Mouse (Mus musculus) spleen, postnatal 14 days (tissue): ENCODE measurements around the gene Ftsj1.

Experiments
- DNase-seq, 2 experiments: peaks; one replicate each; pipeline ENCODE4 v3.0.0; 2021 to 2022; ENCODE audit warnings: low spot score in 2 of 2

Gene Ftsj1

DNA sequence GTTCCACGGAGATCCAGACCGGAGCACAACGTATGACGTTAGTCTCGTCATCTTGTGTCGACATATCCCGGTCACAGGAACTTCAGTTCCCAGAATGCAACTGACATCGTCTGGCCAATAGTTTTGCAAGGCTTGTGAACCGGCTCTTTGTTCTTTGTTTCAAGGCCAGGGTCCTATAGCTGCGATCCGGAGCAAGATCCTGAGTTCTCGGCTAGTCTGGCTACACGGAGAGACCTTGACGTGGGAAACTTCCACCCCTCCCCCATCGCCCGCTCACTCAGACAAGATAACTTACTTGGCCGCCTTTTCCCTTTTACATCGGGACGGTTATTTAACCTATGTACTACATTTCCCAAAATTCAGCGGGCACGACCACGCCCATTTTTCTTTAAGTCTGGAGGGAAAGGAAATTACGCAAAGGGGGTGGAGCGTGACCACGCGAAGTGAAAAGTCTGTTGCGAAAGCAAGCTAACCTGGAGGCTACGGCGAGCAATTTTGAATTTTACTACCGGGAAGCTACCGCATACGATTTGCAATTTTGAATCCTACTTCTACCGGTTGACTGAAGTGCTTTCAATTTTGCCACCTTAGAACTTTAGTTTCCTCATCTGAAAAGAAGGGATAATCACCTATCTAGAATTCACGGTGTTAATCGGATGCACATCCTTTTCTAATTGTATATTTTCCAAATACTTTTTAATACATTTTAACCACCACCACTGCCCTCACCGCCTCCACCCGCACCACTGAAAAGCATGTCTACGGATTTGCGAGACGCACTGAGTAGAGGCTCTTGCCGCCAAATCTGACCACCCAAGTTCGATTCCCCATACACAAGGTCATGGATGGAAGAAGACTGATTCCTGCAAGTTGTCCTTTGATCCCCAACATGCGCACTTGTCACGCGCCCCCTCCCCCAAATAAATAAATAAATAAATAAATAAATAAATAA lies at the start of gene Ftsj1:
Gene Ftsj1, minus strand, starts transcription at position 73 of the 952 bp plus-strand sequence.
- peak; percentile 64 to 68 for DNase-seq

DNA sequence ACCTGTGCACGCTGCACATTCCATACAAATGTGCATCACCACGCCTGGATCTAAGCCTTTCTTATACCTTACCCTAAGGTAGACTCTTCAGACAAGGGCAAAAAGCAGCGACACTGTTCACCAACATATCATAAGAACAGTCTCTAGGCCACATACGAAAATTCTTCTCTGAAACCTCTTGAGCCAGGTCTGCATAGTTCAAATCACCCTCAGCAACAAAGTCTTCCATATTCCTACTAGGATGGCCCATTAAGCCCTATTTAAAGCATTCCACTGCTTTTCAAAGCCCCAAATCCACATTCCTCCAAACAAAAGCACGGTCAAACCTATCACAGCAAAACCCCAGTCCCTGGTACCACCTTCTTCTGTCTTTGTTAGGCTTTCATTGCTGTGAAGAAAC lies 36.4 kb upstream of the Ftsj1 start:
- no peak for DNase-seq

DNA sequence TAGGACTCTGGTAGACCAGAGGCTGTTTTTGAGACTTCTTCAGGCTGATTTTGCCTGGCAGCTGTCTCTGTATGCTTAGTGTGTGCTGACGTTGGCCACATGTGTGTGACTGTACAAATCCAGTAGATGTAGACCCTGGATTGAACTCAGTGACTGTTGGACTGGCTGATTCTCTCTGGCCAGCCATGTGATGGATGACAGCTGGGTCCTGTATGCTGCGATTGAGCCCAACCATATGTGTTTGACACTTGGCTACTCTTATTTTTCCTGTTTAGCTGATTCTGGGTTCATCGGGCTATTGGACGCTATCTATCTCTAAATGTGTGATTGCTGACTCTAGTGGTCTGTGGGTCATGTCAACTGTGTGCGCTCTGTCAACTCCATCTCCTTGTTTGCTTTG lies 21.9 kb upstream of the Ftsj1 start:
- DNase-seq, result no peak

DNA sequence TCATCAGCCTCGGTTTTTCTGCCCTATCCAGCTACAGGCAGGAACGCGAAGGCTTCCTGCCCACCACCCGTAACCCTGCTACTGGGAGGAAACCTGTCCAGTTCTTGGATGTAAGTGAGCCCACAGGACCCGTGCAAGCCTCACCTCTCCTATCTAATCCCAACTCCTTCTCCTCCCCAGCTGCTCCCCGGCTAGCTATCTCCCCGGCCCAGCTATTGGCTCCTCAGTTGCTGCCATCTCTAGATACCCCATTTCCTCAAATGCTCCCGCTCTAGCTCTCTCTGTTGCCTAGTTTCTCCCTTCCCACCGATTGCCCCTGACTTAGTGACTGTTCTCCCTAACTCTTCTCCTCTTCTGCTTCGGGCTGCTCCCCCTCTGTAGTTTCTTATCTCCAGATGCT lies 19.8 kb upstream of the Ftsj1 start:
- DNase-seq, result peak; percentile 18 to 22

DNA sequence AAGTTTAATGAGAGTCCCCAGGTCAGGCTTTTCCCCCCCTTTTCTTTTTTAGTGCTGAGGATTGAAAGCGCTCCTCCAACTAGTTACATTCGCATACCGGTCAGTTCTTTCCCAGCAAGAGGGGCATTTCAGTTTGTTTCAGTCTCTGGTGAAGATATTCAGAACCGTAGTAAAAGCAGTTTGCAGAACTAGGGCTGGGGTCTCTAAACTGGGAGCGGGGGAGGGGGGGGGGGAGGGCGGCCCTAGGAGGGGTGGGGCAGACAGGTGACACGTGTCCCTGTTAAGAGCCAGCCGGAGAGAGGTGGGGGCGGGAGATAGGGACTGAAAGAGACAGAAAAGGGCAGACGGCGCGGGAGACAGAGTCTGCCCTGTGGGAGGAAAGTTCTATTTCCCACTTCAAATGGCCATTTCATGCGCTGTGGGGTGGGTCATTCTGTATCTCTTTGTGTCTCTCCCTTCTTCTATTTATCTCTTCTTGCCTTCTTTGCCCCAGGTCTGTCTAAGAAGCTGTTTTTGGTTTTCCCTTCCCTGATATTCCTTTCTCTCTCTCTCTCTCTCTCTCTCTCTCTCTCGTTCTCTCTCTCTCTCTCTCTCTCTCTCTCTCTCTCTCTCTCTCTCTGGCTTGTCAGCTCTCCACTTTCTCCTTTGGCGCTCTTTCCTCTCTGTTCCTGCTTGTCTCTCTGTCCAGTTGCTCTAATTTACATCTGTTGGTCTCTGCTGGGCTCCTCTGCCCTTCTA lies 19.0 kb upstream of the Ftsj1 start, which contains the start of gene Slc38a5:
Gene Slc38a5, plus strand, starts transcription at position 51 of the 738 bp plus-strand sequence.
- no peak for DNase-seq

DNA sequence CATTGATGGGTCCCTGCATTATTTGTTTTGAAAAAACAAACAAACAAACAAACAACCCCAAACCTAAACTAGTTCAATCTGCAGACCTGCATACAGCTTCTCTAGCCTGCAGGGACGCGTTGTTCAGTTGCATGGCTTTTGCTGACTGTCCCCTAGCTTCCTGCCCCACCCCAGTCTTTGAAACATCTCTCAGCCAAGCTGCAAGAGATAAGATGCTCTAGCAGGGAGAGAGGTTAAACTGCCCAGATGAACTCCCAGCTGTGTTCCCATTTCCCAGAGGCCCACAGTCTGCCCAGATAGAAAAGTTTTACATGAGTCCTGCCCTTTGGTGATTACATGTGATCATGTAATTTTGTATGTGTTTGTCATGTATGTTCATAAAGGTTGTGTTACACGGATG lies 12.0 kb upstream of the Ftsj1 start:
- DNase-seq, result no peak

DNA sequence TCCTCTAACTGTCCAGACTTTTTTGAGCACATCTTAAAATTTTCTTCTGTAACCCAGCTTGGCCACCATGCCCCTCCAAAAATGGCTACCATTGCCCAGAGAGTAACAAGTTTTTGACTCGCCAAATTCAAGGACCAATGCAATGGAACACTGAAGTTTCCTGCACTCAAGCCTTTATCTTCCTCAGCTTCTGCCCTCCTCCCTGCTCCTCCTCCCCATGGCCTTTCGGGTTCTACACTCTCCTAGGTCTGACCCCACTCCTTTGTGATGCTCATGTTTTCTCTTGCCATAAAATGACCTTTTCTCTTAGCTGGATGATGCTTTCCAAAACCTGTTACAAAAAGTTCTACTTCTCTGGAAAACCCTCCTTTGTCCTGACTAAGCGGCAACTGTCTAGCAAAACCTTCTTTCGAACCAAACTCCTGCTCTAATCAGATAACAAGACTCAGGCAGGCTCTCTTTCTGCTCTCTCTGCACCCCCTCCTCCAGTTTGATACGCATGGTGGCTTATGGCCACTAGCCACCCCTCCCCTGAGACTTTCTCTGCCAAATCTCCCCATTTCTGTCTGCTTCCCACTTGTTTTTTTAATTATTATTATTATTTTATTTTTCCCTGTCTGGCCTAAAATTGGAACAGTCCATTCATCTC lies 11.1 kb upstream of the Ftsj1 start:
- no peak for DNase-seq

DNA sequence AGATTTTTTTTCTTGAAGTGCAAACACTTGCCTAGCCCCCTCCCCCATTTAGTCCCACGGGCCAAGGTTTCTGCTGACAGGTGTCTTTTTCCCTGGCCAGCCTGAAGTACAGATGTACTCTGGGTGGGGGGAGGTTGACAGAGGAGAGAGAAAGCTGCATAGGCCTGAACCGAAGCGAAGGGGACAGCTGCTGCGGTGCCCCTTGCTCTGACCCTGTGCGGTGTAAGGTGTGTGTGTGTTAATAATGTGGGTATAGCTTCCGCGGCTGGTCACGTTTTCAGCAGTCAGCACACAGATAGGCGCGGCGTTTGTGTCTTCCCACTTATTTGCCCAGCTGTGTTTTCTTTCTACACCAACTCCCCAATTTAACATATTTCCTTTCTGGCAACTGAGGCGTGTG lies 7.3 kb upstream of the Ftsj1 start:
- no peak for DNase-seq

DNA sequence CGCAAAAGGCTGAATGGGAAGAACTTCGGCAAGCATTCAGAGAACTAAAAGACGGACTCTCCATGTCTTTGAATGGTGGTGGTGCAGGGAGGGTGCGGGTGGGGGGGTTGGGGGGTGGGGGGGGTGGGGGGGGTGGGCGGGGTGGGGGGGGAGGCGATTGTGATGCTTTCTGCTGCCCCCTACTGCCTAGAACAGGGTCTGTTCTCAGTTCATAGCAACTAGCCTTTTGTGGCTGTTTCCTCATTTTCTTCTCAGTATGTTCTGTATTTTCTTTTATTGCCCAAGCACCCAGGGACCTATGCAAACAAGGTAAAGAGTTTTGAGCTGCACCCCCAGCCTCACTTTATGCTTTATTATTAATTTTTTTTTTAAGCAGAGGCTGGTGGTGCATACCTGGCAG lies 3.6 kb upstream of the Ftsj1 start:
- no peak for DNase-seq

DNA sequence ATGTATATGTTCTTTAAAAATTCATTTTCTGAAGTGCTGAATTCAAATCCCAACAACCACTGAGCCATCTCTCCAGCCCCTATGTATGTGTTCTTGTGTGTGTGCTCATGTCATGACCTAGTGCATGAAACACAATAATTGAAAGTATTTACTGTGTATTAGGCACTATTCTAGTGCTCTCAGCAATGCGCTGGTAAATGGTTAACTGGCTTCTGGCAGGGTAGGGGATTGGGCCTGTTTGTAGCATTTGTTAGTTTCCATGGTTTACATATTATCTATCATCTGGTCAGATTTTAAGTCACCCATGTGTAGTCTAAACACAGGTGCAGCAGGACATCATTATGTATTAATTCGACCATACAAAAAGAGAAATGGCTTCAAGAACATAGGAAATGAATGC lies 1.5 kb upstream of the Ftsj1 start:
- DNase-seq, result no peak

DNA sequence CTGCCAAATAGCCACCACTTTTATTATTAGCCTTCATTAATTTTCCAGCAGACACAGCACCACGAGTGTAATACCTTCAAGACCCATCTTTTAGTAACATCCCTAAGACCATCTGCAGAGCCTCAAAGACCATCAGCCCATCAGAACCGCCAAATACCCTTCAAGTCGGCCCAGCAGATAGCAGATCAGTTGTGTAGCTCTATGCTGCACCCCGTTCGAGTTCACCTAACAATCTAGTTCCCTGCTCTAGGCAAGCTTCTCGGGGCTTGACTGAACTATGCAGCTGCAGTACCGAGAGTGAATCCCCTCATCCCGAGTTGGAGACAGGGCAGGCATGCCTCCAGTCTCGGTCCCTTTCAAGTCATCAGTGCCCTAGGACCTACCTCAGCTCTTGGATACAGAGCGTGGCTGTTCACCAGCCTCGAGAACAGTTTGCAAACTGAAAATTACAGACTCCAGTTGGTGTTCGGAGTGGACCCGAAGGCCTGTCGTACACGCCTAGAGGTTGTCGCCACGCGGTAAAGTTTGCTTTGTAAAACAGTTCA lies 345 bp downstream of the Ftsj1 start:
- DNase-seq, result no peak

DNA sequence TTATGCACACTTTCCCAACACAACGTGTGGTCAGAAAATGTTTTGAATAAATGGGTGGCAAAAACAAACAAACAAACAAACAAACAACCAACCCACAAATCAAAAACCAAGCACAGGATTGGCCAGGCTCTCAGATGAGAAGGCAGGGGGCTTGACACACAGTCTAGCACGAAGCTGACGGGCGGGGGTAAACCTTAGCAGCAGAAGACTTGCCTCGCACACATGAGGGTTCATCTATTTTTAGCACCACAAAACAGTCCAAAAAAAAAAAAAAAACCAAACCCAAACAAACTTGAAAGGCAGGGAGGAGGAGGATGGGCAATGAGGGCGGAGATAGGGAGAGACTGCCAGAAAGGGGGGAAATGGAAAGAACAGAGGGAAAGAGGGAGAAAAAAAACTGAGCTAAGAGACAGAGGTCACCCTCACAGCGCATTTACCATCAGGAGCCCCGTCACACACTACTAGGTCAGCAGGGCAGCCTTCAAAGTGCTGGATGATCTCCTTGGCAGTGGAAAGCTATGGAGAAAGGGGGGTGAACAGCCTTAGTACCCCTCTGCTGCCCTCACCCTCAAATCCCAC lies 3.6 kb downstream of the Ftsj1 start:
- DNase-seq, result no peak

DNA sequence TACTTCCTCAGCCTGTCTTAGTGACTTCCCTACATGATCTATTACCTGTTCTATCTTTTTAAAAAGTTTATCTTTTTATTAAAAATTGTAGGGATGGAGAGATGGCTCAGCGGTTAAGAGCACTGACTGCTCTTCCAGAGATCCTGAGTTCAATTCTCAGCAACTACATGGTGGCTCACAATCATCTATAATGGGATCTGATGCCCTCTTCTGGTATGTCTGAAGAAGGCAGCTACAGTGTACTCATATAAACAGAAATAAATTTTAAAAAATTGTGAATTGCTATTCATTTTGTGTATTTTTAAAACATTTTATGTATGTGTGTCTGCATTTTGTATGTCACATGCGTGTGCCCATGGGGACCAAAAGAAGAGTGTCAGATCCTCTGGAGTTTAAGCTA lies 4.5 kb downstream of the Ftsj1 start:
- no peak for DNase-seq

DNA sequence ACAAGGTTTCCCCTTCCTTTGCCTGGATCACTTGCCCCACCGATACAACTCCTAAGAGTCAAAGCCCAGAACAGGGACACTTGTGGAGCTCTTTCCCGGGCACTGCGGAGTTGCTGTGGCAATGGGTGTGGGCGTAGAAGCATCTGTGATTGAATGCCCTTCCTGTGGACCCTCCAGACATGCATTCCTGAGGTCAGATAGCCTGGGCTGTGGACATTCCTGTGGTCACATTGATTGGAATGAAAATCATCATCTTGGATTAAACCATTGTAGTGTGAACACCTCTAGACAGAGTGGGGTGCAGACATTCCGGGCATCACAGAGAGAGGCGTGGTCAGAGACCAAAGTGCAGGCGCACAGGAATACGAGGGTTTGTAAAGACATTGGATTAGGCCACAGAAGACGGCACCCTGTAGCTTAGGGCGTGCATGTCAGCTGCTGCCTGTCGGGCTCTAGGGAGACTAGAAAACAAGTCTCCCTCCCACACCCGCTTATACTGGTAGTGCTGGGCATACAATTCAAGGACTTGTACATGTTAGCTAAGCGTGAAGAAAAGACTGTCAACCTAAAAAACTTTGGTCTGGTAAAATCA lies 13.3 kb downstream of the Ftsj1 start:
- DNase-seq, result no peak

DNA sequence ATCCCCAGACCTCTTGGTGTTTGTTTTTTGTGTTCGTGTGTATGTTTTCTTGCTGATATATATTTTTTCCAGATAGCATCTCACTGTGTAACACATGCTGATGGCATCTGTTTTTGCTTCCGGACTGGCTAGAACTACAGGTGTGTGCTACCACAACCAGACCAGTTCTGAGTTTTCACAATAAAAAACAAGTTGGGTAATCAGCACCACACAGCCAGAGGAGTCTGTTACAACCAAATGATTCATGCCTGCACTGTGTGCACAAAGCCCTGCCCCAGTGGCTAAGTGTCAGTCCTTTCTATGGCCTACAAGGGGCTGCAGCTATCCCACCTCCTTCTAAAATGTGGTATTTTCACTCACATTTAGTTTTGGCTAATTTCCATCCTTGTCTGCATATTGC lies 15.5 kb downstream of the Ftsj1 start:
- no peak for DNase-seq

DNA sequence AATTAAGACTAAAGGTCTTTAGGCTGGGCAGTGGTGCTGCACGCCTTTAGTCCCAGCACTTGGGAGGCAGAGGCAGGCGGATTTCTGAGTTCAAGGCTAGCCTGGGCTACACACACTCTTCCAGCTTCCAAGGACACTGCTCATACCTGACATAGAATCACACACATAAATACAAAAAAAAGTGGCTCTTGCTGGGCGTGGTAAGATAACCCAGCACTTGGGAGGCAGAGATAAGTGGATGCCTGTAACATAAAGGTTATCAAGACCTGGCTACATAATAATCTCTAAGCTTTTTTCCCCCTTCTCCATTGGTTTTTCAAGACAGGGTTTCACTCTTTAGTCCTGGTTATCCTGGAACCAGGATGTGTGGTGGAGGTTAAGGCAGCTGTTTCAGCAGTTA lies 18.6 kb downstream of the Ftsj1 start:
- no peak for DNase-seq

DNA sequence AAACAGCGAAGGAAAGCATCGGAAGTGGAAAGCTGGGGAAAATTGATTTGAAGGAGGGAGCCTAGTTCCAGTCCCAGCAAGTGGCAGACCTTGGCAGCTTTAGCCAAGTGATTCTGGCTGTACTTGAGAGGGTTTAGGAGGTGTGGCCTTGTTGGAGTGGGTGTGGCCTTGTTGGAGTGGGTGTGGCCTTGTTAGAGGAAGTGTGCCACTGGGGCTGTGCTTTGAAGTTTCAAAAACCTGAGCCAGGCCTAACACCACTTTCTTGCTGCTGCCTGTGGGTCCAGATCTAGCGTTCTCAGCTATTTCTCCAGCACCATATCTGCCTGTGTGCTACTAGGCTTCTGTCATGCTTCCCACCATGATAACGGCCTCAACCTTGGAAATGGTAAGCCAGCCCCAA lies 21.9 kb downstream of the Ftsj1 start:
- no peak for DNase-seq

DNA sequence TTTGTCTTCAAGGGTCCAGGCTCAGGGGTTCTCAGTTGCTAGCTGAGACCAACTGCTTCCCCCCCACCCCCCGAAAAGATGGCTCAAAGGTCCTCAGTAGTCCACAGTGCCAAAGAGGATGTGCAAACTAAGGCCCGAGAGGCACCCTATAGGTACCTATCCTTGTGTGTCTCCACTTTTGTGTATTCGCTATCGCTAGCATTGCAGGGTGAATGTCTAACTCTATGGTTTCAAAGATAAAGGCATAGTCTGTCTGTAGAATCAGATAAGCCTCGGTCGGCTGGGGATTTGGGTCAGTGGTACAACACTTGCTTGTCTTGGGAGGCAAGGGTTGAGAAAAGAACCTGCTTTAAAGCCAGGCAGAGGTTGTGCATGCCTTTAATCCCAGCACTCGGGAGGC lies 28.7 kb downstream of the Ftsj1 start:
- DNase-seq, result no peak

DNA sequence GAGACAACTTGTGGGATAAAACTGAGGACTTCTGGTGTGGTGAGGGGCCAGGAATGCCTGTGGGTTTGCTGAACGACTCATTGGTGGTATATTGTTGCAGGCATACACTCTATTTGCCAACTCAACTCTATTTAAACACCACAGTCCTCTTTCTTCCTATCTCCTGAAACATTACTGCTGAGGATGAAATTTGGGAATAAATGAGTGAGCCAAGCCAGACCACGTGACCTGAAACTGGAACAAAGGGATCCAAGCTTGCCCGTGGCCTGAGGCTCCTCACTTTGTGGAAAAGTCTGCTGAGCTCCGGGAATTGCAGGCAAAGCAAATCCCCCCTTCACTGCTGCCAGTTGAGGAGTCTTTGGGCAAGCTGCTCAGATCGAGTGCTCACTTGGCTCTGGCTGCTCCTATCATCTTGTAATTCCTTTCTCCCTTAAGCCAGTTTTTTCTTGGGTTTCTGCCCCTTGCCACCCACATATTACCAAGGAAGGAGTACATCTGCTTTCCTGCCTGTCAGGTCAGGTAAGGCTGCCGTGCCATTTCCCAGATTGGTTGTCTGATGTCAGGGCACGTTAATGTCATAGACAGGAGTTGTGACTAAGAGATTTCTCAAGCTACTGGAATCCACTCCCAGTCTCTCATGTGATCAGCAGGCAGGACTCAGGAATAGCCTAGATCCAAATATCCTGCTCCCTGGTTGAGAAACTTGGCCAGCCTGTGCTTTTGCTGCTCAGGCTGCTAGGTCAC lies 29.4 kb downstream of the Ftsj1 start:
- no peak for DNase-seq

DNA sequence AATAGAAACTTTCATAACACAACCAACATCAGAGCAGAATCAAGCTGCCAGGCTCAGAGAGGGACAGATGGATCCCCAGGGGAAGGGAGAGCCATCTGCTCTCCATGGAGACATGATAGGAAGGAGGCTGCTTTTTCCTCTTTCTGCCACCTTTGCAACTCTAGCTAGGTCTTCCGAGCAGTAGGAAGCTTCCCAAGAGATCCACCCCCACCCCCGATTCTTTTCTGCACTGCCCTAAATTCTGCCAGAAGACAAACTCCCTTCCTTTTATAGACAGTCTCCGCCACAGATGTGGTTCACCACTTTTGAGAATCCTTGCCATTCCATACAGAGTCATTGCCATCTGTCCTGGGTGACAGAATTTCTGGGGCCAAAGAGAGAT lies 29.9 kb downstream of the Ftsj1 start:
- DNase-seq, result no peak

DNA sequence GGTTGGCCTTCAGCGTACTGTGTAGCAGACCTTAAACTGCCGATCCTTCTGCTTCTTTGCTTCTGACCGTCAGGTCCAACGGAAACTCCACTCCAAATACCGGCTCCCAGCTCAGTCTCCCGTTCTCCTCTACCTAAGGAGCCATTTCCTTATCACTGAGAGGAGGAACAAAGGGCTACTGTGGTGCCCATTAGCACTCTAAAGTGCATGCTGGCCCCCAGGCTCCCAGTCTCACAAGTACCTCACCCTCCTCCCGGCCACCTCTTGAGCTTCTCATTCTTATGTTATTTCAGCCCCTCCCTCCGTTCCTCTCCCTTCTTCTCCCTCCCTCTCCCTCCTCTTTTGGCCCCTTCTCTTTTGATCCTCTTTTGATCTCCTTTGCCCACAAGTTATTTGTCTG lies 32.6 kb downstream of the Ftsj1 start:
- DNase-seq, result no peak
